Mouse (Mus musculus) small intestine, adult 2 months (tissue): ENCODE results near the gene Cbx4. TPM values are rescaled to one million over a fixed set of nuclear protein-coding genes. Genes with fewer than 3 reads are reported as not detected.

Experiments
- H3K27ac ChIP-seq: fragments of 200-500 bp; 2 replicates; pipeline ENCODE4 v1.5.1; 2012; ENCODE audit warnings: low read depth, low read length, control low read depth, inconsistent platforms; ENCODE audit not compliant: insufficient read depth
- H3K27me3 ChIP-seq: fragments of 200-500 bp; 2 replicates; pipeline ENCODE4 v1.6.1; 2012; ENCODE audit warnings: mild to moderate bottlenecking, moderate library complexity, low read length, inconsistent platforms; ENCODE audit not compliant: control insufficient read depth, insufficient read depth
- H3K36me3 ChIP-seq: fragments of 200-500 bp; 2 replicates; pipeline ENCODE4 v1.6.1; 2012; ENCODE audit warnings: mild to moderate bottlenecking, low read length, control low read depth, inconsistent platforms; ENCODE audit not compliant: control insufficient read depth, insufficient read depth
- H3K4me1 ChIP-seq: fragments of 200-500 bp; 2 replicates; pipeline ENCODE4 v1.6.1; 2012; ENCODE audit warnings: low read length, inconsistent platforms, mixed read lengths; ENCODE audit not compliant: control insufficient read depth, insufficient read depth, insufficient read length
- H3K4me3 ChIP-seq: fragments of 200-500 bp; 2 replicates; pipeline ENCODE4 v1.5.1; 2012; ENCODE audit warnings: low read depth, mild to moderate bottlenecking, control low read depth, inconsistent platforms, low read length, moderate library complexity
- CTCF ChIP-seq: fragments of 200-500 bp; IDR thresholded peaks from 2 replicates; pipeline ENCODE4 v1.5.1; 2012; ENCODE audit warnings: low read depth, mild to moderate bottlenecking, control low read depth, inconsistent platforms, low read length, moderate library complexity, mixed read lengths; ENCODE audit not compliant: insufficient replicate concordance, insufficient read length; ENCODE audit errors: extremely low read depth
- POLR2A ChIP-seq: fragments of 200-500 bp; IDR thresholded peaks from 2 replicates; pipeline ENCODE4 v1.6.1; 2012; ENCODE audit warnings: low read depth, mild to moderate bottlenecking, control low read depth, inconsistent platforms, low read length, moderate library complexity
- WGBS: fragments of 180-500 bp; shearing (Covaris S2); methylation state at CpG from one replicate; pipeline ENCODE4 v1.1.7; 2018; 5-methylcytosine and 5-hydroxymethylcytosine counted together
- polyA plus RNA-seq: library from polyadenylated mRNA; depleted of rRNA; stranded (reverse); fragments of >200 nt; gene quantifications from 2 replicates; pipeline ENCODE4 v1.2.3, GENCODE M21; 2012

Cbx4 gene
- polyA plus RNA-seq, 1 experiment: 7.6 TPM

DNA sequence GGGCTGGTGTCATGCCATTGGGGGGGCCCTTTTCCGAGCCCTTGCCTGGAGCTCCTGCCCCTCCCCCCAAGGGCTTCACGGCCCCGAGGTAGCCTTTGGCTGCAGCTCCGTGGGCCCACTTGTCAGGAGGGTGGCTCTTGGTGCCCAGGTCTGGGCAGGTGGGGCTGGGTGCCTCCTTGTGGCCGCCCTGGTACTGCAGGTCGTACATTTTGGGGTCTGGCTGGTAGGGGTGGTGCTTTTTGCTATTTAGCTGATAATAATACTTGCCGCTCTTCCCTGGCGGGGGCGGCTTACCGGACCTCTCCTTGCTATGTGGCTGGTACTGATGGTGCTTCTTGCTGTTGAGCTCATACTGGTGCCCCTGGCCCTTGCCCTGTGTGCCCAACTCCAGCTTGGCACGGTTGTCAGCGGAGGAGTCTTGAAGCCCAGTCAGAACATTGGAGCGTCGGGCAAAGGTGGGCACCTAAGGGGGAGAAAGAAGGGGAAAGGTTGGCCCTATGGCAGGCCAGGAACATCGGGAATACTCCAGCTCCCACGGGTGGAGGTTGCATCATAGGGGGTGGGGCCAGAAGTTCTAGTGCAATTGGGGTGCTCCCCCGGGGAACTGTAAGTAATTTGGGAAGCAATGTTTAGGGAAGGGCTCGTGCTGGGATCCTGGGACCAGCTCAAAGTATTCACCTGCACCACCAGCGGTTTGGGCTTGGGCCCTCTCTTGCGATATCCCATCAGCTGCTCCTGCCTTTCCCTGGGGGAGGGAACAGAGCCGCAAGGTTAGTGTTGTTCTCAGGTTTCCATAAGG, 4.0 kb downstream of the Cbx4 start:
- peaks cover 30% of the 10 kb centered on the region for H3K4me1 ChIP-seq
- TF ChIP-seq POLR2A (no peak), CTCF (peak; percentile 56; the same call in 1 of the 2 replicates)
- H3K27ac ChIP-seq: no peak overlapping the region
- peaks cover 21% of the 10 kb centered on the region for H3K36me3 ChIP-seq
- no peaks in the 10 kb centered on the region for H3K27me3 ChIP-seq
- no peak overlapping the region for H3K4me3 ChIP-seq
- 68% methylated on average over 21 of the region's 21 CpGs for WGBS

DNA sequence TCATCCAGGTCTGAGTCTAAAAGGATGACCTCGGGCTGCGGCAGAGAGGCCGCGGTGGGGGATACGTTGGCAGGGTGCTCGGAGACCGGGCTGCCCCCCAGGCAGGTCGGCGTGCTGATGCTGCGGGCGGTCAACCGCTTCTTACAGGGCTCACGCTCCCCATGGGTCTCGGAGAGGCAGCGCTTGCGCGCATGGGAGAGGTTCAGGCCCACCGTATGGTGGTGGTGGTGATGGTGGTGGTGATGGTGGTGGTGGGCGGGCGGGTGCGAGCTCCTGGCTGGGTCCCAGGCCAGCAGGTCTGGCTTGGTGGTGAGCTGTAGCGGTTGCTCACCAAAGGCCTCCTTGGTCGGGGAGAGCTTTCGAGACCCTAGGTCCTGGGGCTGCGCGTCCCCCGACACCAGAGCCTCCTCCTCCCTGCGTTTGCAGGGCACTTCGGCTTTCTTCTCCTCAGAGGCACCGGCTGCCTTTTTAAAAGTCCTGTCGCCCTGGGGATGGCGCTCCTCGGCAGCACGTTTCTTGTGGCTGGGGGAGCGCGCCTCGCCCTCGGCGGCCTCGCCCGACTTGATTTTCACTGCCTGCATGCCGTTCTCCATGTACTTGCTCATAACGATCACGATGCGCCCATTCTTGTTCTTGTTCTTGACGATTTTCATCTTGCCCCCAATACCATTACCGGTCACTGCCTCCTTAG, 4.7 kb downstream of the Cbx4 start:
- Histone ChIP-seq H3K27ac (no peak overlapping the region), H3K4me3 (no peak overlapping the region), H3K4me1 (peaks cover 26% of the 10 kb centered on the region), H3K27me3 (no peaks in the 10 kb centered on the region), H3K36me3 (peaks cover 21% of the 10 kb centered on the region)
- 92% methylated on average over 47 of the region's 47 CpGs for WGBS
- TF ChIP-seq CTCF: no peak
- TF ChIP-seq POLR2A: no peak

DNA sequence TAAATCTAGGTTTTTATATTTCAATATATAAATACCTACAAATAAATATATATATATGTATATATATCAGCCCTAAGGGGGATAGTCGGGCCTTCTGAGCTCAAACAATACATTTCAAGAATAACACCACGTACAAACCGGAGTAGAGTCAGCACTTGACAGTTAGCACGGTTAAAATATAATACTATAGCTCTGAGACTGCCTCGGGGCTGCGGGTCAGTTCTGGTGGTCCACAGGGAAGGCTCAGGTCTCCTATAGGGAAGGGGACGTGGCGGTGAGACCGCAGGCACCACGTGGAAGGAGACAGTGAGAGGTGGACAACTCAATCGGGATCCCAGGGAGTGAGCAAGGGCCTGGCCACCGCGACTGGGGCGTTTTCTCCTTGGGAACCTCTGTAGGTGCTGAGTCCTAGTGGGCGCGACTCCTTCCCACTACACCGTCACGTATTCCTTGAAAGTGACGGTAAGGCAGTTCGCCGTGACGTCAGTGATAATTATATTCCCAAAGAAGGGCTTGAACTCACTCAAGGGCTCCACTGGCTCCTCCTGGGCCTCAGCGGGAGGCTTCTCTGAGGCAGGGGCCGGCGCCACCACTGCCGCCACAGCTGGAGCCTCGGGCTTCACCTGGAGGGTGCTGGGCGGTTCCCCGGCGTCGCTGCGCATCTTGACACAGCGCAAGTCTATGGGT, 5.4 kb downstream of the Cbx4 start:
- TF ChIP-seq CTCF: no peak
- TF ChIP-seq POLR2A: no peak
- no peak overlapping the region for H3K27ac ChIP-seq
- peaks cover 21% of the 10 kb centered on the region for H3K36me3 ChIP-seq
- WGBS: 89% methylated on average over 33 of the region's 33 CpGs
- no peaks in the 10 kb centered on the region for H3K27me3 ChIP-seq
- no peak overlapping the region for H3K4me3 ChIP-seq
- H3K4me1 ChIP-seq: peaks cover 26% of the 10 kb centered on the region

DNA sequence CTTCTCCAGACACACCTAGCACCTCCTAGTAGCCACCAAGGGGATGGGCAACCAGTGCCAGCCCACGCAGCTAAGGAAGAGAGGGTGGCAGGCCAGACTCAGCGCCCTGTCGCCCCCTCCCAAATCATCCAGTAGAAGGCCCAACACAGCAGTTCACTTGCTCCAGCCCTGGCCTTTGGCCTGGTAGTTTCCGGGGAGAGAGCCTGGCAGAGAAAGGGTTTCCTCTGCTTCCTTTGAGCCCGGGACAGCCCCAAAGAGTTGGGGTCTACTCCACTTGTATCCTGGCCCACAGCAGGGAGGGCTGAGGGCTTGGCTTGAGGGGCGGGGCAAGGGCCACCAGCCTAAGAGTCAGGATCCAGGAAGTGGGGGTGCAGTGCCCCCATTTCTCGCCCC, 6.6 kb downstream of the Cbx4 start:
- 61% methylated on average over 7 of the region's 7 CpGs for WGBS
- peaks cover 23% of the 10 kb centered on the region for H3K4me1 ChIP-seq
- H3K27me3 ChIP-seq: no peaks in the 10 kb centered on the region
- H3K4me3 ChIP-seq: no peak overlapping the region
- TF ChIP-seq CTCF (no peak), POLR2A (0 out of 2 replicates have a peak, but pooled peaks have one; percentile 11)
- no peak overlapping the region for H3K27ac ChIP-seq
- H3K36me3 ChIP-seq: peaks cover 21% of the 10 kb centered on the region

DNA sequence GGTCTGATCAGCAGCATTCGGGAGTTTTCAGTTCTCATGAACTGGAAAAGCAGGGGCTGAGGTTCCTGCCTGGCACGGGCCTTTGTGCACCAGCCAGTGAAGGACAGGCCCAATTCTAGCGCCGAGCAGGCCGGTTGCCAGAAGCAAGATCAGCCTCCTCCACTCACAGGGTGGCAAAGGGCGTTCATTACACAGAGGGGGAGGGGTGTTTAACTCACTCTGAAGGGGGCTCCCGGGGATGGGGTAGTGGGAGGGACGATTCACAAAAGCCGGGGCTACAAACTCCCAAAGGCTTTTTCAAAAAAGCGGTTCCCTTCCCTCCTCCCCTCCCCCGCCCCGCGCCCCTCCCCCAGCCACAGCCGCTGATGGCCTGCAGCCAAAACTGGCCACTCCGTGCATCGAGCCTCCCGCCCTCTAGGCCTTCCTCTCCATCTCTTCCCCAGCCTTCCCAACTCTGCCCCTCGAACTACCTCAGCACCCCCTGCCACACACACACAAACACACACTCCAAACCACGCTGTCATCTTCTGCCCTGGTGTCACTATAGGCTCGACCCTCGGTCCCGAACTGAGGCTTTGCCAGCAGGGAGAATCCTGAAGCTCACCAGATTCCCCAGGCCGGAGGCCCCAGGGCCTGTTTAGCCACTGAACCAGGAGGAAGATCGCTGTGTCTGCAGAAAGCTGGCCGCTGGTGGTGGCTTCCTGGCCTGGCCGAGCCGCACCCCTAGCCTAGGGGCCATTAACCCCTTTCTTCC, 7.2 kb downstream of the Cbx4 start:
- Histone ChIP-seq H3K4me3 (peak overlapping the region; percentile 10; the same call in 1 of the 2 replicates), H3K4me1 (peaks cover 18% of the 10 kb centered on the region), H3K36me3 (peaks cover 21% of the 10 kb centered on the region), H3K27me3 (no peaks in the 10 kb centered on the region), H3K27ac (no peak overlapping the region)
- no peak for TF ChIP-seq CTCF
- no peak for TF ChIP-seq POLR2A
- WGBS: 29% methylated on average over 23 of the region's 27 CpGs

DNA sequence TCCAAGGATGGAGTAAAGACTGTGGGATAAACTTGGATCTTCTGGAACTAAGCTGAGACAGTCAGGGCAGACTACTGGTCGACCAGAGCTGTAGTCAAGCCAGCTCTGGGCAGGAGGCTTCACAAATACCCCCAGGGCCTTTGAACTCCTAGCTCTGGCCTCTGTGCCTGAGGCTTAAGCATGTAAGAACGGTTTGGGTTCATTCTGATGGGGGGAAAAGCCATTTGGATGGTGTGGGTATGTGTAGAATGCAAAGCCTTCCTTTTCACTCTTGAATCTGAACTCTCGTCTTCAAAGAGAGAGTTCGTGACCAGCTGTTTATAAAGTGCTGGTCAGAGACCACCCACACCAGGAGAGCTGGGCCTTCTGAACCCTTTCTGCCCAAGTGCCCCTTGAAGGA, 8.3 kb downstream of the Cbx4 start:
- peaks cover 9% of the 10 kb centered on the region for H3K4me1 ChIP-seq
- no peak for TF ChIP-seq CTCF
- no peak for TF ChIP-seq POLR2A
- WGBS: 89% methylated on average over 4 of the region's 4 CpGs

More for the DNA sequence above, 8.3 kb downstream of the Cbx4 start:
- Histone ChIP-seq H3K4me3 (no peak overlapping the region), H3K27me3 (no peaks in the 10 kb centered on the region), H3K27ac (no peak overlapping the region), H3K36me3 (peaks cover 21% of the 10 kb centered on the region)
